Mouse (Mus musculus): ENCODE measurements at regions not wholly inside any gene's neighbourhood (a gene's known extent, or its start where the extent isn't known, plus 50 kb on each side); places are given as distances from the start of the nearest gene placed in this dataset.
"Not testable (repeated sequence)": the region's sequence is repeated elsewhere in the genome, so short reads cannot be mapped to it uniquely, and the experiment has no call there.

DNA sequence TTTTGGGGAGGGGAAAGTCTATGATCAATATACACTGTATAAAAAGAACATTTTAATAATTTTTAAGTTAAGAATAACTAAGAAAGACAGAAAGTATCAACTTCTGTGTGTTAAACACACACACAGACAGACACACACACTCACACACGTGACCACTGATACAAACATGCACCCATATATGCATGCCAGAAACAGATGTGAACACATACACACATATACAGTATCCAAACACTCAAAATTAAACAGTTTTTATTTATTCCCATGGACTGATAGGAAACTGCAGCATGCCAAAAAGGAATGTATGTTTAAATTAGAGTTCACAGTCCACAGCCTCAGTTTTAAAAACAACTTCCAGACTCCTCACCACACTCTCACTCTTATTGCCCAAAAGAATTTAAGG, 203.4 kb upstream of the Tbl1x start:
- in situ Hi-C loops (cut with MseI, MboI) = no loop called here

DNA sequence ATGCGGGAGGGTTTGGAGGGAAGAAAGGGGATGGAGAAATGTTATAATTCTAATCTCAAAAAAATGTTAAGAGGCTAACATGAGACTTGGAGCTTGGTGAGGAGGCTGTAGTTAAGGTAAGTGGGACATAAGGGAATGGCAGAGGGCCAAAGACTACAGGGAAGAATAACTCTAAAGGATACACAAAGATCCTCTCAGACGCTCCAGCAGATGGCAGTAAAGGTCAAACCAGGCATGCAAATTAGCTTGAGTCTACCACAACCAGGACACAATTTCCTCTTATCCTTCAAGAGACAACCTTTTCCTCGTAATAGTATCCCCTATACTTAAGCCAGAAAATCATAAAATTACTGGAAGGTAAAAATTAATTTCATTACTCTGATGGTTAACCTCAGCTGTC, 196.4 kb upstream of the Tbl1x start:
- in situ Hi-C loops (cut with MseI, MboI) = no loop called here

DNA sequence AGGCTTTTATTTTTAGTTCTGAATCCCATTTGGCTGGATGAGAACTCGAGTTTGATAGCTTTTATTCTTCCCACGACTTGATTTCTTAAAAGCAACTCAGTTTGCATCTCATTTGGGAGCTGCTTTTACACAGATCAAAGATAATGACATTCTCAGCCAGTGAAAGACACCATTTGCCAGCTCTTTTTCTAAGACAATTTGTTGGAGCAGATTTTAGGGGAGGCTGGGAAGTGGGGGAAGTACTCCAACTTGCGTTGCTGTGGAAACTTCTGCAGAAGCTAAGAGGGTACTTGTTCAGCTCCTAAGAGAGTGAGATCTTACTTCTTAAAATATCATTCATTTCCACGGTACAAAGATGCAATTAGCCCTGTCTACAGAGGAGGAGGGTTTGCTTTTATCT, 187.2 kb upstream of the Tbl1x start:
- in situ Hi-C loops (cut with MseI, MboI) = no loop called here

DNA sequence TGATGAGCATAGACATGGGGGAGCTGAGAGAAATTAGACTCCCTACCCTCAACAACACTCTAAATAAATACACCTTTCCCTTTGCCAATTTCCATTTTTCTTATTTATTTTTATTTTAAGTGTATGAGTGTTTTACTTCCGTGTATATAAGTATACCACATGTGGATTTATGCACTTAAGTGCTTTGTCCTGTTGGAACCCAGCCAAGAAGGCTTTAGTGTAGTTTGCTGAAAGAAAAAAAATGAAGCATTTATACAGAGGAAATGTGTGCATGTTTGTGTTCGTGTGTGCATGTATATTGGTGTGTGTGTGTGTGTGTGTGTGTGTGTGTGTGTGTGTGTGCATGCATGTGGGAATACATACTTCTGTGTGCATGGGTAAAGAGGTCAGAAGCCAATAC, 157.6 kb upstream of the Tbl1x start:
- in situ Hi-C loops (cut with MseI, MboI) = no loop called here

DNA sequence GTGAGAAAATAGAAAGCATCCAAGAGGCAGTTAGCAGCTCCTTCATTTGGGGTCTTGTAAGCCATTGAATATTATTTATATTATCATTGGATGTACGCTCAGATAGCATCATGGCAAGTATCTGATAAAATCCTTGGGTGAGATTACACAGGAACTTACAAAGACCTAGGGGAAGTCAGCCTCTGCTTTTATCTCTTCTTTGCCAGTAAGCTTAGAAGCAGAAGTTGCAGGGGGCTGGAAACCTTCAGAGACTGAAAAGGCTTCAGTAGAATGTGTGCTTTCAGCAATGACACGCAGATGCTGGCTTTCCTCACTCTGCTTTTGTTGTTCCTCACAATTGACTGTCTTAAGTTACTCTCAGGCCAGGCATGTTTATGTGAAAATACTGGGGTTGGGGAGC, 150.3 kb upstream of the Tbl1x start:
- in situ Hi-C loops (cut with MseI, MboI) = no loop called here

DNA sequence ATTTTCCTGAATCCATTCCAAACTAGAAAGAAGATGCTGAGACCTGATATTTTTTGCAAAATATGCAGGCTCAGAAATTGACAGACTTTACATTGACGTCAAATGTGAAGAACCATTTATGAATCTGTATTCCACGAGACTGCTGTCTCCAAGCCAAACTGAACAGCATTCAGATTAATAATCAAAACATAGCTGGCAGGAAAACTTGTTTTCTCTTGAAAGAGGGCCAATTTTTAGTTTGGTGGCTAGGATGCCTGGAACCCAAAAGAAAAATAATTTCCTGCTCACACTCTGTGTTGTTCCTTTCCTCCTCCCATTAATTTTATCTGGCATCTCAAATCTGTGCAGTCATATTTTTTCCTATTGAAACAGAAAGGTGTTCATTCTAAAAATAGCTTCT, 149.7 kb upstream of the Tbl1x start:
- in situ Hi-C loops (cut with MseI, MboI) = no loop called here

DNA sequence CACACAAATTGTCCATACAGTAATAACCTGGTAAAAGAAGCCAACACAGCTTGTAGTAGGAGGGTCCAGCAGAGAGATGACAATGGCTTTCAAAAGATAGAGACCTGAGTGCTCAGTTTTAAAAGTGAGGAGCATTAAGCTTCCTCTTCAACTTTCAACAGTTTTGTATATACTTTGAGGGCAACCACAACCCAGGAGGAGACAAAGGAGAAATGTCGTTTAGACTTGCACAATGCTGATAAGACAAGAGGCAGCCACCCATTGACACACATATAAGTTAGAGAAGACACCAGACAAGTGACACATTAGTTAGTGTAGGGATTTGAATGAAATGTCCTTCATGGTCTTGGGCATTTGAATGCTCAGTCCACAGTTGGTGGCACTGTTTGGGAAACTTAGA, 147.2 kb upstream of the Tbl1x start:
- in situ Hi-C loops (cut with MseI, MboI) = no loop called here

DNA sequence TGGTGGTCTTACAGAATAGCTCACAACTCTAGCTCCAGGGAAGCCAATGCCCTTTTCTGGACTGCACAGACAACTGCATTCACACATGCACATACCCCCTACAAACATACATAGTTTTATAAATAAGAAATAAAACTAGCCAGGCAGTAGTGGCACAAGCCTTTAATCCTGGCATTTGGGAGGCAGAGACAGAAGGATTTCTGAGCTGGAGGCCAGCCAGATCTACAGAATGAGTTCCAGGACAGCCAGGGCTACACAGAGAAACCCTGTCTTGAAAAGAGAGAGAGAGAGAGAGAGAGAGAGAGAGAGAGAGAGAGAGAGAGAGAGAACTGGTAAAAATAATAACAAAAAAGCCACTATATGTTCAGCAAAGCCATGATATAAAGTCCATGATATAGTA, 143.5 kb upstream of the Tbl1x start:
- in situ Hi-C loops (cut with MseI, MboI) = no loop called here

DNA sequence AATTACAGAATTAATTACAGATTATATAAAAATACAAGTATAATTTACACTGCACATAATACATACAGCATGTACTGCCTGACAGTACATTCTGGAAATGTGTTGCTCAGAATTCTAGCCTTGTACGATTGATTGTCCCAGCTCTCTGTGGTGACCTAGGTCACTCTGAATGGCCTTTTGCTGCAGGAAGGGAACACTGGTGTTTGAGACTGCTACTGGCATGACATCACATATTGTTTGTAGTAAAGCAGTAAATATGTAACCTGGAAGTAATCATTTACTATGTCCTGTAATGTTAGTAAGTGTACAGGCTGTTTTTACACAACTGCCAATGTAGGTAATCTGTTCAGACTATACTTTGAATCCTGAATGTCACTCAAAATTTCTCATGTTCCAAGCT, 123.5 kb upstream of the Tbl1x start:
- in situ Hi-C loops (cut with MseI, MboI) = no loop called here

DNA sequence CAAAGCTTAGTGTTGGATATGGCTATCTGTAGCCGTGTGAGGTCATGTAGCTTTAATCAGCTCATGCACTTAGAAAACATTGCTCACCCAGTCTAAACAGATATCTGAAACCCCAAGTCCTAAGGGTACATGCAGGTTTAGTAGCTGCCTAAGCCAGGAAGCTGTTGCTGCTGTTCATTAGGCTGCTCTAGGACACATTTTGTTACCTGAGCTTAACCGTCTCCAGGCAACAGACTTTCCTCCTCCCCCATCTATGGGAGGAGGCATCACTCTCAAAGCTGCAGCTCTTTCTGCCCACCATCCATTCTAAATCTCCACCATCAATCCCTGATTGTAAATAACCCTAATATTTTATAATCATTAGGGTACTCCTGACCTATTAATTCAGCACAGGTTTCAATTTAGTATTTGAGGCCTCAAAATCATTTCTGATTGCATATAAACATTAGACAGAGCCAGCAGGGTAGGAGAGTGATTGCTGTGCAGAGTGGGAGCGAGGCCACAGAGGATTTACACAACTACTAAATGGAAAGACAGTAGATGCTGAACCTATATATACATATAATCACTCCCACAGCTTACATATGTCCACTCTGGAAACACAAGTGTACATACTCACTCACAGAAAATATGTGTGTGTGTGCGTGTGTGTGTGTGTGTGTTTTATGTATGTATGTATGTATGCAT, 118.9 kb upstream of the Tbl1x start:
- in situ Hi-C loops (cut with MseI, MboI) = no loop called here

DNA sequence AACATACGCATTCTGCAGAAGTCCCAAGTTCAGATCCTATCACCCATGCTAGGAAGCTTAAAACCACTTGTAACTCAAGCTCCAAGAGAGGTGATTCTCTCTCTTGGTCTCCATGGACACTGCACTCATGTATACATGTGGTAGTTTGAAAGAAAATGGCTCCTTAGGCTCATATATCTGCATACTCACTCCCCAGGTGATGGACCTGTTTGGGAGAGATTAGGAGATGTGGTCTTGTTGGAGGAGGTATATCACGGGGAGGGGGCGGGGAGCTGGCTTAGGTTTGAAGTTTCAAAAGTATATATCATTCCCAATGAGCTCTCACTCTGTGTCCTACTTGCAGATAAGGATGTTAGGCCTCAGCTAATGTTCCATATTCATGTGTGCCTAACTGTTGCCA, 103.9 kb upstream of the Tbl1x start:
- in situ Hi-C loops (cut with MseI, MboI) = no loop called here

DNA sequence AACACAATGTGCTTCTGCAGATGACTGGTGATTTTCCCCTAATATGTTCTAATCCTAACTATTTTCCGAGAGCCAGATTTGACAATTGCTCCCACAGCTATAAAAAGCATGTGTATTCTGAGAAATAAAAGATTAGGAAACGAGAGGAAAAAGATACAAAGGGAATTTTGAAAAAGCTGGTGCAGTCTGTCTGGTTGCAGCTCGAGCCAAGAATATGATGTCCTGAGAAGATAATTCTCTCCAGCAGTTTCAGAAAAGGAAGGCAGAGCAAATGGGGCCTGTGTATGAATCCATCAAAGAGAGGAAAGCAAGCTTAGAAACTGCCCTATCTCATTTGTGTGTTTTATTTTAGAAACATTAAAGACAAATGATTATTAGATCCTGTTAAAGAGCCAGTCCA, 102.9 kb upstream of the Tbl1x start:
- in situ Hi-C loops (cut with MseI, MboI) = no loop called here

DNA sequence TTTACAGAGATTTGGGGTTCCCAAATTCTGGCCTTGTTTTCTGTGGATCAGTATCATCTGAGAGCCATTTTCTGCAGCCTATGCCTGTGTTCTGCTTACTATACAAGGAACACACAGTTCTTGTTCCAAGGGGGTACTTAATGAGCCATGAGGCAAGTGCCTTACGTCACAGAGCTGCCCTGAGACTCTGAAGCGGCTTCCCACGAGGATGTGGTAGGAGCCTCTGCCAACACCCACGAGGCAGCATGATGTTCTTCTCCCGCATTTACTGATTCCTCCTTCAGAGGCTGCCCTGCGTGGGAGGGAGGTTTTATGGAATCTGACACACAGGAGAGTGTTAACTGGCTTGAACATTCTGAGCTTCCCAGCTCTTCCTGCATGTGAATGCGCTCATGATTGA, 101.4 kb upstream of the Tbl1x start:
- in situ Hi-C loops (cut with MseI, MboI) = no loop called here

DNA sequence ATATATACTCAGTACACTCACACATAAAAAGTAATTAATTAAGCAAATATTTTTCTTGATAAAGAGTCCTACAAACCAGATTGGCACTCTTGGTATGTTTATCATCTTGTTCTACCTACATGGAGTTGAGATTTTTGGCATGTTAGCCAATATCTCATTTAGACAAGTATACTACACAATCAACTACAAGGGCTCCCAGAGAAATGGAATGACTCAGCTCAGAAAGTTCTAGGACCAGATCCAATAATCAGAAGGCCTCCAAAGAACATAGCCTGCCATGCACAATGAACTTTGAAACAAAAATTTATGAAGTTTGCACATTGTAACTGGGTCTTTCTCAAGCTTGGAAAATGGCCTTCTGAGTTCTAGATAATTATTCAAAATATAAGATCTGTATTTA, 100.0 kb upstream of the Tbl1x start:
- in situ Hi-C loops (cut with MseI, MboI) = no loop called here

DNA sequence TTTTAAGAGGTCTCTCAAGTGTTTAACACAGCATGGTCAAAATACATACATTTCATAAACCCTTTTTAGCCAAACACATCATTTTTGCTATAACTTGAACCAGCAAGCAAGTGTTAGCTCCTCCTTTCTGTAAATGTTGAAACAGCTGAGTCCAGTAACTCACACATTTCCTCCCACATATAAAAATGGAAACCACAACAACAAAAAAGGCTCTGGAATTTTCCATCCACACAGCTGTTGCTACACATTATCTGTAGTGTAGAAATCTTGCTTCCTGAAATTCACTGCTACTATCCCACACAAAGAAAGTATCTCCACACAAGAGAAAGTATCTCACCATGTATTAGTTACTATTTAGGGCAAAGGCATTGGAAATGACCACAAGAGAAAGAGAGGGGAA, 96.7 kb upstream of the Tbl1x start:
- in situ Hi-C loops (cut with MseI, MboI) = no loop called here

DNA sequence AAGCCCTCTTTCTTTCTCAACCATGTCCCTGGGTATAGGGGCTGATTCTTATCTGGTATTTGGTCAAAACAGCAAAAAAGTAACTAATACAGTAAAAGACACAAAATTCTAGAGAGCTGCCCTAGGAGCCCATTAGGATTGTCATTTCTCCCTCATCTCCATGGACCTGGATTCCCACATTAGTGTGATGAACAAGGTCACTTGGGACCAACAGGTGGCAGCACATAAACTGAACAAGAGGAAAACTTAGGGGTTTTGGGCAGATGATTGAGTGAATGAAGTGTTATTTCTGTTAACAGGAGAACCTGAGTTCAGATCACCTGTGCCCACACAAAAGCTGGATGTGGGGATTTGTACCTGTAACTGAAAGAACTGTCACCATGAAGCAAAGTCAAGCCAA, 93.0 kb upstream of the Tbl1x start:
- in situ Hi-C loops (cut with MseI, MboI) = no loop called here

DNA sequence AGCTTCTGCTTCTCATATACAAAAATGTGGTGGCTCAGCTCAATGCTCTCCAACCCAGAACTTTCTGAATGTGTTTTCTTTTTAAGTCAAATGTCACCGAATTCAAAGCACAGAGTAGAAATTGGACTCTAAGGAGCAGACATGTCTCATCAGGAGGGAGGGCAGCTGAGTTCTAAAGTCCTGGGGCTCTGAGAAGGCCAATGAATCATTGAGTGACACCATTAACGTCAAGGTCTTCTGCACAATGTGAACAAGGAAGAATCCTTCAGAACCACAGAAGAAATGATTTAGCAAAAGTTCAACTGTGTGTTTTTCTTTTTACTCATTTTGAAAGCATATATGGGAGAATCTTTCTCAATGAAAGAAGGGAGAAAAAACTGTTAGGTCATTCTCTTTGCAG, 88.6 kb upstream of the Tbl1x start:
- in situ Hi-C loops (cut with MseI, MboI) = no loop called here

DNA sequence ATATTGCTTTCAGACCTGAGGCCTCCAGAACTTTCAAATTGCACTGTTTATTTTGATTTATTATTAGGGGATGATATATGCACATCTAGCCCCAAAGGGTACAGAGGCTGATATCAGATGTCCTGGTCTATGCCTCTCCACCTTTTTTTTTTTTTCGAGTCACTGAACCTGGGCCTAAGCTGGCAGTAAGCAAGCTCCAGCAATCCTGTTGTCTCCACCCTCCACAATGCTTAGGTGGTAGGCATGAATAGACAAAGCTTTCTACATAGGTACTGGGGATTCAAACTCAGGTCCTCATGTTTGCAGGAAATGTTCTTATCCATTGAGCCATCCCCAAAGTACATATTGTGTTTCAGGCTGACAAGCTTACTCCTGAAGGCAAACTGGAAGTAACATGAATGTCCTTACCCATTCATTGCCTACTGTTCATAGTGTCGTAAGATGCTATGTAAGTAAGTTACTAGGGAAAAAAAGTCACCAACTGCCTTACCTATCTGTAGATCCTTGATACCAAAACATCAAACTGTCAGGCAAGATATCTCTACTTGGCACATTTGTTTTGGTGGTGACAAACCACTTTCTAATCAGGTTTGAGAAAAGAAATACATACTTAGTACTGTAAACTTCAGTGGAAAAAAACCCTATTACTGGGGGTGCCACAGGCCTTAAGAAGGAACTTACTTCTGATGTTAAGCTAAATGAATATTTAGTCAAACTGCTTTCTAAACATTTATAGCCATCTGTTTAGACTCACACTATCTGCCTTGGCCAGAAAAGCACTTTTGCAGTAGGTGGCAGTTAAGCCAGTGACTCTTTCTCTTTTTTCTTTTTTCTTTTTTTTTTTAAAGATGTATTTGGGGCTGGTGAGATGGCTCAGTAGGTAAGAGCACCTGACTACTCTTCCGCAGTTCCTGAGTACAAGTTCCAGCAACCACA, 85.8 kb upstream of the Tbl1x start:
- in situ Hi-C loops (cut with MseI, MboI) = no loop called here

DNA sequence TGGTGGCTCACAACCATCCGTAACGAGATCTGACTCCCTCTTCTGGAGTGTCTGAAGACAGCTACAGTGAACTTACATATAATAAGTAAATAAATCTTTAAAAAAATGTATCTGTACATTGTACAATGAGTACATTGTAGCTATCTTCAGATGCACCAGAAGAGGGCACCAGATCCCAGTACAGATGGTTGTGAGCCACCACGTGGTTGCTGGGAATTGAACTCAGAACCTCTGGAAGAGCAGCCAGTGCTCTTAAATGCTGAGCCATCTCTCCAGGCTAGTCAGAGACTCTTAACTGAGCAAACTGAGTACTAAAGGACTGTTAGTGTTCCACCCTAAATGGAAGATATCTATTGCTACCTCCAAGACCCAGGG, 85.1 kb upstream of the Tbl1x start:
- in situ Hi-C loops (cut with MseI, MboI) = not testable (repeated sequence)

DNA sequence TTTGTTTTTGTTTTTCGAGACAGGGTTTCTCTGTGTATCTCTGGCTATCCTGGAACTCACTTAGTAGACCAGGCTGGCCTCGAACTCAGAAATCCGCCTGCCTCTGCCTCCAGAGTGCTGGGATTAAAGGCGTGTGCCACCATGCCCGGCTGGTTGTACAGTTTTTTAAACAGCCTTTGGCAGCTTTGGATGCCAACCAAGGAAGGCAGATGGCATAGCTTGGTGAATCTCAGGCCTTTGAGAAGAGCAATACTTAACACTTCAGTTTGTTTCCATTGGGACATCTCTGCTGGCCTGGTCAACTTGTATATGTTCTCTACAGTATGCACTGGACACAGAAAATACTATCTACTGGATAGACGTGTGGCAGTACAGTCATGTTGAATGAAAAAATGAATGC, 84.0 kb upstream of the Tbl1x start:
- in situ Hi-C loops (cut with MseI, MboI) = not testable (repeated sequence)

DNA sequence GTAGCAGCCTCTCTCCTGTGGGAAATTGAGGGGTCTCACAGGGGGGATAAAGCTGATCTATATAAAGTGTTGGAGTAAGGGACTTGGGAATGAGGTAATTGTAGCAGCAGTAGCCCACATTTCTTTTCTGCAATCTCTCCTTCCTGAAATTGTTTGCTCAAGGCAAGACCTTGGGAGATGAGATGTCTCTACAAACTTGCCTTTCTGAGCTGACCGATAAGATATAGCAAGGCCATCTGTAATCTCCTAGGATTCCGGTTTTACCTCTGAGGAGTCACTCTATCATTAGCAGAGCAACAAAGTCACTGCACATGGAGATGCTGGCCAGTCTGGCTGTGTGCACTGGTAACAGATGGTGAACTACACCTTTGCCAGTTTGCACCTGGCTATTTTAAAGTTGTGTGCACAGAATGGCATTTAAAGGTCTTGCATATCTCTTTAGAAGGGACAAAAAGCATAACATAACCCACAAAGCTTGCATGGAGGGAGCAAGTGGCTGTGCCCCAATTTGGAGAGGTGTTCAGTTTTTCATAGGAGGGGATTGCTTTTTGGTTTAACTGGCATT, 78.7 kb upstream of the Tbl1x start:
- in situ Hi-C loops (cut with MseI, MboI) = loop anchor here in 1 of 2 experiments (5.0 kb wide), 1 partner anchor 75 kb away; no protein-coding TSS in a partner anchor

DNA sequence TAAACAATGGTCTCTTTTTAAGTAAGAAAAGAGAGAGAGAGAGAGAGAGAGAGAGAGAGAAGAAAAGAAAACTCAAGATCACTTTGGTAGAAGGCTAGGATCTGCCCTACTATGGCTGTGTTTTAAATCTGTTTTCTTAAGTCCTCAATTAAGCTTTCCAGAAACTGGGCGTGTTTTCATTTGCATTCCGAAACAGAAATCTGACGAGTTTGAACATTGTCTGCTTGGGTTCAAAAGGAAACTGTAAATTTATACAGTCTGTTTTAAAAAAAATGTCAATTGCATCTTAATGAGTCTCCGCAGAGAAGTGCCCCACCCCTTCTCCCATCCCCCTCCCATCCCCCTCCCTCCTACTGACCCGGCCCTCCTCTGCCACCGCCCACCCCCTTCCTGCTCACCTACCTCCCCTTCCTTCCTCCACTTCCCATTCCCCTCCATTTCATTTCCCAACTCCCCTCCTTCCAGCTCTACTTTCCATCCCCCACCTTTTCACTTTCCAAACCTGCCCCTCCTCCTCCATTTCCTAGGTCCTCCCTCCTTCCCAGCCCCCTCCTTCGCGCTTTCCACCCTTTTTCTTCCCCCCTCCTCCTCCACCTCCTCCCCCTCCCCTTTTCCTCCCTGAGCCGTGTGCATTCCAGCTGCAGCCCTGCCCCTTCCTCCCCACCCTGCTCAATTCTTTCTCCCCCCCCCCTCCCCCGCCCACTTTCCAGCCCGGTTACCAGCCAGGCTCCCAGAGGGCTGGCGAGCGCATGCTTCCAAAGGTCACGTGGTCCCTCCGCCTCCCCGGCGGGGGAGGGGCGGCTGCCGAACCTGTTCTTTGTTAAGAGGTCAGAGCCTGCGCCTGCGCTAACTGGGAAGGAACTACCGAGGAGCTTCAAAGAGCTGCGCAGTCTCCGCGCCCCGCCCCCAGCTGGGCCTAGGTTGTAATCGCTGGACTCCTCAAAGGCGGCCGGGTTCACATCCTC, 77.7 kb upstream of the Tbl1x start:
- in situ Hi-C loops (cut with MseI, MboI) = loop anchor here in 1 of 2 experiments (5.0 kb wide), 1 partner anchor 74 kb away; no protein-coding TSS in a partner anchor
